Mouse (Mus musculus) heart, postnatal 14 days (tissue): Measurements from ENCODE around the gene Cxcl16. TPM values are rescaled to one million over a fixed set of nuclear protein-coding genes. Genes with fewer than 3 reads are reported as not detected.

Experiments used
- DNase-seq, 2 experiments: peaks; one replicate each; pipeline ENCODE4 v3.0.0; 2021 to 2022
- intact Hi-C: fragments of 180-260 bp; cut with DNase I; formaldehyde crosslinking; loops from one replicate; pipeline ENCODE4 v1.15.1; 2025
- total RNA-seq, 2 experiments: library from RNA; stranded (reverse); gene quantifications; 2 replicates each; pipeline ENCODE4 v1.2.3; 2021

The Cxcl16 gene
- total RNA-seq, 2 experiments from 2014 or later = 7.3 to 9.5 TPM

DNA sequence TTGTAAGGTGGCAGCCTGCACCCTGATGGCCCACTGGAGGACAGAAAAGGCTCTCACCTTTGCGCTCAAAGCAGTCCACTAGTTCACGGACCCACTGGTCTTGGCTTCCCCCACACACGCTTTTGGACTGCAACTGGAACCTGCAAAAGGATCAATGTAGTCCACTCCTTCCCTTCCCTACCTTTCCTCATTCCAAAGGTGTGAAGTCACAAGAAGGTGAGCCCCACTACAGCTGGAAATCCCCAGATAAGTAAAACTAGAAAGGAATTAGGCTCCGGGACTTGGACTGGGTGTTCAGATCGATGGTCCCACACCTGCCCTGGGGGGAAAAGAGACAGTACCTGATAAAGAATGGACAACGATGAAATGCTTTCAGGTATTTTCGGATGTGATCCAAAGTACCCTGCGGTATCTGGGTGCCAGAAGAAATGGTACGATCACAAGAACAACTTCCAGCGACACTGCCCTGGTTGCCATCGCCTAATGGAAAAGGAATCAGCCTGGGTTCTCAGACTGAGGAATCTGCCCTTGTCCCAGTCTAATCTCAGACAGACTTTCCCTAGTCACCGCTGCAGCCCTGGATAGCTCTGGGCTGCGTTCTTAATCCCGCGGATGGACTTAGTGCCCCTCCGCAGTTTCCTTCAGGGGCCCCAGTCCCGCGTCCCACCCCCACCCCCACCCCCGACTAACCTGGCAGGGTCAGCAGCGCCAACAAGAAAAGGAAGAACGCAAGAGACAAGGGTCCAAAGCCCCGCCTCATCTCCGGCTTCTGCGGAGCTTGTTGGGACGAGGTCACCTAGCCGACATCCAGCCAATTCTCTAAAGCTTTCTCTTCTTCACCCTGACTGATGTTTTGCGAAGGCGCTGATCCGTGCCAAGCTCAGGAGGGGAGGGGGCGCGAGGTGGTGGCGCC, 840 bp downstream of the Cxcl16 start, which contains the start of gene Zmynd15:
Gene Zmynd15, plus strand, starts transcription at position 746 of the 913 bp plus-strand sequence.
- DNase-seq = no peak

DNA sequence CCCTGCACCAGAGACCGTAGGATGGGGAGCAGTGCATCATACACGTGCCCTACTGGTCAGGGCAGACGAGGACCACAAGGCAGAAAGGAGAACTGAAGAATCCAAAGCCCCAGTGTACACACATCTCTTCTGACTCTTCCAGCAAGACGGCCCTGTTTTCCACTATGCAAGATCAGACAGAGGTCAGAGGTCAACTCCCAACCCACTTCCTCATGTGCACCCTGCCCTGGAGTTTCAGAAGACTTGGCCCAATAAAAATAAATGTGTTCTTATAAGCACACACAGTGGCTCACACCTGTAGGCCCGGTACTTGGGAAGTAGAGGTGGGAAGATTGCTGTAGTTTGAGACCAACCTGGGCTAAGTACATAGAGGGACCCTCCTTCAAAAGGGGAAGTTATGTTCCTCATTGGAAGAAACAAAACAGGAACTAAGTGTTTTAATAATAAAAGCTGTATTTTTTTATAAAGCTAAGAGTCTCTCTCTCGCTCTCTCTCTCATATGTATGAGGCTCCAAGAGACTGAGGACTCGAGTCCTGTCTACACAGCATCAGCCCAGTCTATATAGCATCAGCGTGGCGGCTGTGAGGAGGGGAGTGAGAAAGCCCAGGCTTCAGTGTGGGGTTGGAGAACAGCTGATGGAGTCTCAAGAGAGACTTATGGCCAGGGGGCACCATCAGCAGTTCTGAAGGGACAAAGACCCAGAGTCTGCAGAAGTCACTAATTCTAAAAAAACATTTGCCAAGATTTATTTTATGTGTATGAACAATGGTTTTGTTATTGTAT, 6.3 kb downstream of the Cxcl16 start:
- intact Hi-C loops = loop anchor here (2.0 kb wide), 2 partner anchors 39 to 51 kb away; partner anchors contain the start of gene Tm4sf5

More for the DNA sequence above, 840 bp downstream of the Cxcl16 start, which contains the start of gene Zmynd15:
- intact Hi-C loops = no loop called here

DNA sequence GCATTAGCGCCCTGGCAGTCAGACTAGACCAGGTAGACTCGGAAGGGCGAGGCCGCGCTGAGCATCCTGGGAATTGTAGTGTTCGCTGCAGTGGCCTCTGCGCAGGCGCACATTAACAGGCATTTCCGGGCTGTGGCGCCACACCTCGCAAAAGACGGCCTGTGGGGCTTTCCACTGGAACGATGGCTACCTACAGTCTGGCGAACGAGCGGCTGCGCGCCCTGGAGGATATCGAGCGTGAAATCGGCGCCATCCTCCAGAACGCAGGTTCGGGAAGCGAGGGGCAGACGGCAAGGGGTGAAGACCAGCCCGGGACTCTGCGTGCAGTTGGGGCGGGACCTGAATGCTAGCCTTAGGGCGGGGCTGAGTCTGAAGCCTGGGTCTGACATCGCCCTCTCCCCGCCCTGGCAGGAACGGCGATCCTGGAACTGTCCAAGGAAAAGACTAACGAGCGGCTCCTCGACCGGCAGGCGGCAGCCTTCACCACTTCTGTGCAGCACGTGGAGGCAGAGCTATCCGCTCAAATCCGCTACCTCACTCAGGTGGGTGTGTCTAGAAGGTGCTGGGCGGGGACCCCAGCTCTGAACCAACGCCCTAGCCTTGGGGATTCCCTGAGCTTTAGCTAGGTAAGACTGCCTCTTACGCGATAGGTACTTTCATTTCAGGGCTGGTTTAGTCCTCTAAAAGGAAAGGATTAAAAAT, 7.8 kb downstream of the Cxcl16 start, which contains the start of gene Med11:
Gene Med11, plus strand, starts transcription at position 123 of the 702 bp plus-strand sequence.
- peak; percentile 96 for DNase-seq
- intact Hi-C loops = loop anchor here (2.0 kb wide), 3 partner anchors 19 to 53 kb away; partner anchors contain the start of genes Arrb2 and Tm4sf5

More for the DNA sequence above, 6.3 kb downstream of the Cxcl16 start:
- DNase-seq = no peak

DNA sequence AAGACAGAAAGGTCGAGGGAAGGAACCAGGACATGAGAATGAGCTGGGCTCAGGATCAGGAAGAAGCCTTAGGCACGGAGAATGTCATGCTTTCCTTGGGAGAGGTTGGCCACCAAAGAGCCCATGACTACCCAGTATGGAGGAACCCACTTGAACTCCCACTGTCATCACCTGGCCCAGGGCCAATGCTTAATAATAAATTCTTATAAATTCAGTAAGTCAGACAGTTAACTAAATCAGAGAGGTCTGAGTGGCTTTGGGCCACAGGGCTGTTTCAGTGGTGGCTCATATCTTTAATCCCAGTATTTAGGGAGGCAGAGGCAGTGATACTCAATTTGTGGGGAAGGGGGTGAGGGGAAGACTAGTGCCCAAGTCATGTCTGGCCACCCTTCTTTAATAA, 8.9 kb downstream of the Cxcl16 start:
- intact Hi-C loops = loop anchor here (2.0 kb wide), 1 partner anchor 18 kb away; the partner anchor contains the start of gene Arrb2
- no peak for DNase-seq

DNA sequence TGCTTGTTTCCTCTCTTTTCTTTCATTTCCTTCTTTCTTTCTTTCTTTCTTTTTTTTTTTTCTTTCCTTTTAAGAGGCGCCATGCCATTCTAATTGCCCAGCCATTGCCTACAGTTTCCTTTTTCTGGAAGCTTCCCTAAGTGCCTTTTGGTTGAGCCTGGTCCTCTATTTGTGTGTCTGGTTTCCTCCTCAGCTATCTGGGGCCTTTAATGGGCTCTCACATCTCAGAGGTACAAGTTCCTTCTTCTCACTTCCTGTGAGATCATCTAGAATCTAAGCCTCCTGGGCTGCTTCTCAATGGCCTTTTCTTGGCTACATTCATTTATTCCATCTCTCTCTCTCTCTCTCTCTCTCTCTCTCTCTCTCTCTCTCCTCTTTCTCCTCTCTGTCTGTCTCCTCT, 12.4 kb downstream of the Cxcl16 start:
- no peak for DNase-seq
- intact Hi-C loops = no loop called here

DNA sequence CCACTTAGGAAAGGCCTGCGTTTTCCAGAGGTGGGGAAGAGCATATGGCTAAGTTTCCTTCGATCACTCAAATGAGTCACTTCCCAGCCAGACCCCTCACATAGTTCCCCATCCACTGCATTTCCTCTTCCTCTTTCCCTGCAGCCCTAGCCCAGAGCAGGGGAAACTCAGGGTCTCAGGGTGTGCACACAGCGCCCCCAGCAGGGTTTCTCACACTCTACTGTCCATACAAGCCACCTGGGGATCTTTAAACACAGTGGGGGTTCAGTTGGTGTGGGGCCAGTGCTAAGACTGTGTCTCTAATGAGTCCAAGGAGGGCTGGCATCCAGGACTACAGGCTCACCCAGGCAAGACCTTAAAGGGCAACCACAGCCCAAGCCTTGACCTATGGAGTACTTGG, 13.0 kb downstream of the Cxcl16 start:
- no peak for DNase-seq
- intact Hi-C loops = no loop called here

DNA sequence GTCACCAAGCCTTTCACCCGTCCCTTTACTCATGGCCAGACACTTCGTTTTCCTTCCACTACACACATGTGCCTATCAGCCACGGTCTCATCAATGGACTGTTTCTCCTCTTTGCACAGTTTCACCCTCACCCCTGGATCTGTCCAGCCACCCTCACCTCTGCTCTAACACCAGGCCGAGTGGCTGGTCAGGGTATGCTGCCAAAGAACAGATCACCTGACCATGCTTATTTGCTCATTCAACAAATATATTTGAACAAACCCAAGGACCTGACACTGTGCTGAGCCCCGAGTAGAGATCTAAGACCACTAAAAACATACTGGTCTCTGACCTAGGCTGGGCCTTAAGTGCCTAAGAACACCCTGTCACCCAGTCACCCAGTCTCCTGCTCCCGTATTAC, 15.1 kb downstream of the Cxcl16 start:
- intact Hi-C loops = no loop called here
- DNase-seq = no peak

DNA sequence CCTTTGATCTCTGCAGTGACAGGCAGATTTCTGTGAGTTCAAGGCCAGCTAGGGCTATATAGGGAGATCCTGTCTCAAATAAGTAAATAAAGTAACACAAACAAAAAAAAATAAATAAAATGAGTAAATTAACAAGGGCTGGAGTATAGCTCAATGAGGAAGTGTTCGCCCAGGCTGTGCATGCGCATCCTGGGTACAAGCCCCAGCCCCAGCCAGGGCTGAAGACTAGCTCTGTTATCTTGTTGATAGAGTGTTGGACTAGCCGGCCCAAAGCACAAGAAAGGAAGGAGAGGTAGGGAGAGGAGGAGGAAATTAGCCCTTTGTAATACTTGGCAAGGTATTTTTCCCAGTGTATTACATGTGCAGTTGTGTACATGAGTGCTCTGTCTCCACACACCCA, 15.8 kb downstream of the Cxcl16 start:
- intact Hi-C loops = no loop called here

DNA sequence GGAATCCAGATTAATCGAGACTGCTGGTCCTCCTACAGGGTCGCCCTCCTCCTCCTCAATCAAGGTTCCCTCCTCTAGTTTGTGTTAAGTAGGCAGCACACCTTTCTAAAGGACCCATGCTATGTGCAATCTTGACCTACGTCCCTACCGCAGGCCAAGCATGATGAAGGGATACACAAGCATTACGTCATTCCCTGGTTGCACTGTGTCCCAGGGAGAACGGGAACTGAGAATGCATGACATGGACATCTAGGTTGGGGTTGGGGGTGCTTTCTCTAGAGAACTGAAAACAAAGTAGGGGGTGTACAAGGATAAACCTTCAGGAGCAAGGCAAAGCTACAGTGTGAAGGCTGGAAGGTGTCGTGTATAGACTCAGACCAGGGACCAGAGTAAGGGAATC, 17.9 kb downstream of the Cxcl16 start:
- intact Hi-C loops = no loop called here
- no peak for DNase-seq

More for the DNA sequence above, 15.8 kb downstream of the Cxcl16 start:
- DNase-seq = no peak

DNA sequence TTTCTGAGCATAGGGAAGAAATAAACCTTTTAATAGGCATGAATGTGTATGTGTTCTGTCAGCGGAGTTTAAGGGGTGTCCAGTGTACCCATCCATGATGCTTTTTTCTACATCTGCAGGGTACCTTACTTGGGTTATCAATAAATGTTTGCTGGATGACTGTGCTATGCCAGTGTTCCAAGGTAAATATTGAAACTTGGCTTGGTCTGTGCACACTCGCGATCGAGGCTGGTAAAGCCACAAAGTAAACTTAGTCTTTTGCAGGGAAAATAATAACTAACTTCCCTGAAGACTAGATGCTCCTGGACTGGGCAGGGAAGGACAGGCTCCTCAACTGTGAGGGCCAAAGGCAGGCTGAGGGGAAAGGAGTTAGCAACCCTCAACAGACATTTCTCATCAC, 19.1 kb downstream of the Cxcl16 start:
- DNase-seq = no peak
- intact Hi-C loops = no loop called here

DNA sequence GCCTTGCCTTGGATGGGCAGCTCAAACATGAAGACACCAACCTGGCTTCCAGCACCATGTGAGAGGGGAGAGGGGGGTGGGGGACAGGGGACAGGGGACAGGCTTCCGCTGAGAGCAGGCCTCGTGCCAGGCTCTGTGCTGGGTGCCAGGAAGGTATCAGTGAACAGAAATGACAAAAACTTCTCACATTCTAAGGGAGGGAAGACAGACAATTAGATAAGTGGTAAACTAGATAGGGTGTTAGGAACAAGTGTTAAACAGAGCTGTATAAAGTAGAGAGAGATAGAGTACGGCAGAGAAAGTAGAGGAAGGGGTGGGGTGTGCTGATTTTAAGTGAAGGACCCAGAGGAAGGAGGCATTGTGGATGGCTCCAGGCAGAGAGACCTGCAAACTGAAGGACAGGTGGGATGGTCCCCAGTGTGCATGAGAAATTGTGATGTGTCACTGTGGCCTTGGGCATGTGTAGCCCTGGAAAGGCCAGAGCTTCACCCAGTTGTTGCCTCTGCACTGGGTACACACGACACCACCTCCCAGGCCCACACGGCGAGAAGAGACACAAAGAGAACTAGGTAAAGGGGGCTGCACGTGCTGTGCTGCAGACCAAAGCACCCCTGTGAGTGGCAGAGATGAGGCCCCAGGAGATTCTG, 20.9 kb downstream of the Cxcl16 start:
- DNase-seq = no peak
- intact Hi-C loops = loop anchor here (10.0 kb wide), 1 partner anchor 166 kb away; no protein-coding TSS in a partner anchor

DNA sequence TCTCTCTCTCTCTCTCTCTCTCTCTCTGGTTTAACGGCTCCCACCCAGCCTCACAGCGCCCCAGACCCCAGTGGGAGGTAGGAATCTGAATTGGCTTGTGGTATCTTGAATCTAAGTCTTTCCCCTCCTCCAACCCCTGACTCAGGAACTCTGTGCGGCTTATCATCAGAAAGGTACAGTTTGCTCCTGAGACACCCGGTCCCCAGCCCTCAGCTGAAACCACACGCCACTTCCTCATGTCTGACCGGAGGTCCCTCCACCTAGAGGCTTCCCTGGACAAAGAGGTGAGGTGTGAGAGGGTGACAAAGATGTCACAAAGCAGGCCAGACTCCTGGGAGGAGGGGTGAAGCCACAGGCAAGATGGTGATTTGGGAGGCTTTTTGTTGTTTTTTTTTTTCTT, 22.4 kb downstream of the Cxcl16 start:
- intact Hi-C loops = loop anchor here (10.0 kb wide), 1 partner anchor 167 kb away; no protein-coding TSS in a partner anchor
- DNase-seq = no peak

DNA sequence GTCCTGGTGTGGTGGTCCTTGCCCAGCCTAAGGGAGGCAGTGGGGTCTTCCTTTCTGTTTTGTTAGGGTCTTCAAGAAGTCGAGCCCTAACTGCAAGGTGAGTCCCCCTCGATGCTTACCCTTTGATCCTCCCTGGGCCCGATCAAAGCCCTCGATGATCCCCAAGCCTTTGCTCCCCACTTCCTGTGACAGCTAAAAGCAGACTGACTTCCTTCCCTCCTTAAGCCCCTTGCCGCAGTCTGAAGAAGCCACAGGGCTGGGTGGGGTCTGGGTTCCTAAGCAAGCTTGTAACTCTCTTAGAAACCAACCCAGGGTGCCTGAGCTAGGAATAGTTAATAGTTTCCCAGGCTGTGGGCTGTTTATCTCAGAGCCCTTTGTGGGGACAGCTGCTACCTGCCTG, 24.3 kb downstream of the Cxcl16 start:
- DNase-seq = no peak
- intact Hi-C loops = loop anchor here (10.0 kb wide), 1 partner anchor 169 kb away; no protein-coding TSS in a partner anchor

DNA sequence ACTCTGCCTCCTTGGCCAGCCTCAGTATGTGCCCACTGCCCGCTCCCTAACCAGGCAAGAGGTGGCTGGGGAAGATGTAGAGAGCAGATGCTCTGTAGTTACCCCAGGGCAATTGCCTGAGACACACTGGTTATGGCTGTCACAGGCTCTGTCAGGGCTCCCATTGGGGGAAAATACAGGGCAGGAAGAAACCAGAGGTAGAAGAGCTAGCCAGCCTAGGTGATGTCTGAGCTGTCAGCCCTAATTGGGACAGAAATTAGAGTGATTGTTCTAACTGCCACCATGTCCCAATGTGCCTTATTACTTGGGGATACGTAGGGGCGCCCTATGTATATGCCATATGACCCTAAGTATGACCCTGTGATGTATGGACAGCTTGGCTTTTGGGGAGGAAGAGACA, 25.8 kb downstream of the Cxcl16 start:
- DNase-seq = no peak
- intact Hi-C loops = loop anchor here (2.0 to 10.0 kb wide), 4 partner anchors 17 to 323 kb away; partner anchors contain the start of genes Med11 and Tm4sf5

DNA sequence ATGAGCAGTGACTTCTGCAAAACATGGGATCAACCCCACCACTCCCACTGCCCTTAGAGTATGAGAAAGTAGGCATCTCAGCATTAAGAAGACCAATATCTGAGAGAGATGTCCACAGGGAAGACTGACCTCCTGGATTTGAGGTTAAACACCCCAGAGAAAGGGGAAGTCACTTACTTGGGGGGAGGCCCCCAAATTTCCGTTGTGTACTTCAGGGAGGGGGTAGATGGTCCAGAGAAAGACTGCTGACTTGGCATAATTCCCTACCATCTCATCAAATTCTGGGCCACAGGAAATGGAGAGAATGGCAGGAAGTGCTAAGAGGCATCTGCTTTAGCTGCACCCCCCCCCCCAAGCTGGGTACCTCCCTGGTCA, 26.2 kb downstream of the Cxcl16 start:
- intact Hi-C loops = loop anchor here (2.0 to 10.0 kb wide), 4 partner anchors 17 to 324 kb away; partner anchors contain the start of genes Med11 and Tm4sf5
- DNase-seq = no peak

DNA sequence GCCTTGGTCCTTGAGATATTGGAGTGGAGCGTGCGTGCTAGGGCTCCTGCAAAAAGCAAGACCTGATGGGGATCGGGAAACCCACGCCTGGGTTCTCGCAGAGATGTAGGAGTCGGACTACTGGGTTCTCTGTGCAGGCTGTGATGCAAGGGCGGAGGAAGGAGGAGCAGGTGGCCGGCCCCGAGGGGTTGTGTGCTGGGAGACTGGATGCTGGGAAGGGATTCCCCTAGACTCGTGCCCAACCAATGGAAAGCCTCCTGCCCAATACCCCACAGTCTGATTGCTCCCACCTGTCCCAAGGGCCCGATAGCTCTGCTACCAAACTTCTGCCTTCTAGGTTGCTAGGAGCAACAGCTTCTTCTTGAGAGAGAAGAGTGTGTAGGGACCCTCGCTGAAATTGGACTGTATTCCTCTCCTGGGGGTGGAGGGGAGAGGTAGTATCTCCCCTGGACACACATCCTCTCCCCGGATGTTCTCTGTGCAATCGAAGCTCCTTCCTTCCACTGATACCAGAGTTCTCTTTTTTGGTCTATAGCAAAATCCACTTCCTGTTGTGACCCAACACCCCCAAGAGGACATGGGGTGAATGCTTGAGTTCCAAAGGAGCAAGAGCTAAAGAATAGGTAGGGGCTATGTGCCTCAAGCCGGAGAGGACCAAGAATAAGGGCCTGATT, 26.8 kb downstream of the Cxcl16 start:
- DNase-seq = peak in 1 of 2 experiments; percentile 39
- intact Hi-C loops = loop anchor here (2.0 to 10.0 kb wide), 4 partner anchors 18 to 324 kb away; partner anchors contain the start of genes Med11 and Tm4sf5

DNA sequence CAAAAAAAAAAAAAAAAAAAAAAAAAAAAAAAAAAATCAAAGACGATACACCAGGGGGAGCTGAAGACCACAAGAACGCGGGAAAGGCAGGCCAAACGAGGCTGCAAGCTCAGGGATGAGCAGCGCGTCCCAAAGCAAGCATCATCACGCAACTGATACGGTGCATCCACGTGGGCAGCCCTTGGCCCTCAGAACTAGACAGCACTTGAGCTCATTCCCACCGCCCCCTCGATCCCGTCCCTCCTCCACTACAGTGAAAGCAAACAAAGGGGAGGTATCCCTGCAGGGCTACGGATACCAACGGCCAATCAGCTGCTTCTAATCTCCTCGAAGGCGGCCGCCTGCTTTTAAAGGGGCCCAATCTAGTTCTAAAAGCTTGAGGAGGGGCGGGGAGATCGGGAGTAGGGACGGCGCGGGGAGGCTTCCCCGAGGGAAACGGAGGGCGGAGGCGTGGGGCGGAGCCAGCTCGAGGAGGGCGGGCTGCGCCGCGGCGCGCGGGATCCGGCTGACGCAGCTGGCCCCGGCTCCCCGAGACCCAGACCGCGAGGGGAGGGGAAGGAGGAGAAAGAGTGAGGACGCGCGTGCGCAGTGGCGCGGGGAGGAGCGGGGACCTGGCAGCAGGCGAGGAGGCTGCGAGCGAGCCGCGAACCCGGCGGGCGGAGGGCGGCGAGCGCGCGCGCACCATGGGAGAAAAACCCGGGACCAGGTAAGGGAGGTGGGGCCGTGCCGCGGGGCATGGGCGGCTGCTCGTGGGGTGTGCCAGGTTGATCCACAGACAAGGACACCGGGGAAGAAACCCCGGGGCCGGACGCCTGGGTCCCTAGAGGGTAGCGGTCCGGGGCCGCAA, 27.5 kb downstream of the Cxcl16 start, which contains the start of gene Arrb2:
Gene Arrb2, plus strand, starts transcription at position 588 of the 847 bp plus-strand sequence.
- intact Hi-C loops = loop anchor here (2.0 to 10.0 kb wide), 4 partner anchors 19 to 325 kb away; partner anchors contain the start of genes Med11 and Tm4sf5
- peak; percentile 98 to 99 for DNase-seq

DNA sequence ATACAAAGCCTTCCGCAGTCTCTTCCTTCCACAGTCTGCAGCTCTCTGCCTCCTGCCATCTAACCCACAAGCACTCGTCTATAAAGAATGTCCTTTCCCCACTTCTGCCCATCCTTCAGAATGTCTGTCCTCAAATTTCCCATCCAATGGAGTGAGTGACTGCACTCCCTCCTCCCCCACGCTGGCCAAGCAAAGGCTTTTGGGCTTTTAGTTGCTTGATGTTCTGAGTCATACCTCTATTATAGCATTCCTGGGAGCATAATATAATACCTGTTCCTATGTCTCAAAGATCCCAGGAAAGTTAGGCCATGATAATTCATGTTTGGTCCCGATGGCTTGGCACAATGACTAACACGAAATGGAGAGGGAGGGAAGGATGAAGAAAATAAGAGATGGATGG, 28.2 kb downstream of the Cxcl16 start:
- no peak for DNase-seq
- intact Hi-C loops = loop anchor here (2.0 to 10.0 kb wide), 3 partner anchors 21 to 326 kb away; partner anchors contain the start of gene Pelp1
